Mouse (Mus musculus): Measurements from ENCODE around the gene Ibsp.

Ibsp gene

DNA sequence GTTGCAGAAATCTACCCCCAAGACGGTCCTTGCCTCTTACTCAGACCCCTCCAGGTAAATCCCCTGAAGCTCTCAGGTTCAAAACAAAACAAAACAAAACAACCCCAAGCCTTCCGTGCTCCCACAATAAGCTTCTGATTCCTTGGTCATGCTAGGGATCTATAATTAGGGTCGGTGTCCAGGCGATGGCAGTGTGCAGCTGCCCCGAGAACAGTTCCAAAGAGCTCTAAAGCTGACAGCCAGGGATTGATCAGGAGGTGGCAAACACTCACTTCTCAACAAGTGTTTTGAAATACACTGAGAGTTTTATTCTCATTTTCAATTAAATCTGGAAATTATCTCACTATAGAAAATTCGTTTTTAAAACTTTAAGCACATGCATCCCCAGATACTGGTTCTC is 43.9 kb downstream of the Ibsp start:
- no peak for DNase-seq (ENCODE audit: low spot score)

DNA sequence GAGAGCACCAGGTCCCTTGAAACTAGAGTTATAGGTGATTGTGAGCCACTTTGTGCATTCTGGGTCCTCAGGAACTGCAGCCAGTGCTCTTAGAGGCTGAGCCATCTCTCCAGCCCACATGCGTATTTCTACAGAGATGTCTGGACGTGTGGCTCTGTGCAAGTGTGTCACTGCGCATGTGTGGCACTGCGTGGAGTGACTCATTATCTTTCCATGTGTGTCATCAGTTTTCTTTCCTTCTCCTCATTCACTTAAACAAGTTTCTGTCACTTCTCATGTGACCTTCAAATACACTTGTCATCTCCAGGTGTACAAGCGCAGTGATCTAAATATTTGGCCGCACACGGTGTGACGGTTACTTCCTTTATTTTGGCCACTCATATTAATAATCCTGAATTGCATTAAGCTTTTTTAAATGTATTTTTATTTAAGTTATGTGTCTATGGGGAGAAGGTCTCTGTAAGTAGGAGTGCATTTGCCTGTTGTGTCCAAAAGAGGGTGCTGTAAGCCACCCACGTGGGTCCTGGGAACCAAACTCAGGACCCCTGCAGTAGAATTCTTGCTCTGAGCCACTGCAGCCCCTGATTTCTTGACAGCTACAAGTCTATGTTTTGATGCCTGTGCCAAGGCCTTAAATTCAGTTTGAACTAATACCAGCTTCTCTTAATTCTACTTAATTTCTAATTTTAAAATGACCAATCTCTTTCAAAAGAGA is 45.7 kb downstream of the Ibsp start:
- no peak for DNase-seq (ENCODE audit: low spot score)

DNA sequence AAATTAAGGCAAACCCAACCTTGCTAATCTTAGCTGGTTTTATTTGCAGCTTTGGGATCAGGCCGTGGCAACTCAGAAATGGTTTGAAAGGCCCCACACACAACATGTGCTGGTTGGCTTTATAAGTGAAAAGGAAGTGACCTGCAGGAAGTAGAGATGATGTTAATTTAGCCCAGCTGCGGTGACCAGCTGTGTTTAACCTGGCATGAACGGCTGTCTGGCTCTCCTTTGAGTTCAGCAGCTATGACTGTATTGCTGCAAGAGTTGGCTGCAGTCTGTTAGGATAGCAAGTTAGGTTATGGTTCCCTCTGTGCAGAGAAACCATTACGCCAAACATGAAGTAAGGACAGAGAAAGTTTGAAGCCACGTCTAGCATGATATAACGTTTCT is 46.3 kb downstream of the Ibsp start:
- DNase-seq (ENCODE audit: low spot score): no peak

DNA sequence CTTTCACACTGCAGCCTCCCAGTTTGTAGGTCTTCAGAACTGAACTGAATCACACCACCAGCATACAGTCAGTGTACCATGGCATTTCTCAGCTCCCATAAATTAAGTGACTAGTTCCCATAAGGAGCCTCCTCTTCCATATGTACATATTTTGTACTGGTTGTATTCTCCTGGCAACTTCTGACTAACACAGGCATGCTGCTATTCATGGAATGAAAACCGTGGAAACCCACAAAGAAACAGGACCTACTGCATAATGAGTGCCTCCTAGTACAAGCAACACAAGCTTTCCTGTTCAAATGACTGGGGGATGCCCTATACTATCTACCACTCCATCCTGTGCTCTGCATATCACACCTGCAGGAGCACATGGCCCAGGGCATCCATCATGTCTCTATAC is 52.1 kb downstream of the Ibsp start:
- DNase-seq (ENCODE audit: low spot score): no peak

DNA sequence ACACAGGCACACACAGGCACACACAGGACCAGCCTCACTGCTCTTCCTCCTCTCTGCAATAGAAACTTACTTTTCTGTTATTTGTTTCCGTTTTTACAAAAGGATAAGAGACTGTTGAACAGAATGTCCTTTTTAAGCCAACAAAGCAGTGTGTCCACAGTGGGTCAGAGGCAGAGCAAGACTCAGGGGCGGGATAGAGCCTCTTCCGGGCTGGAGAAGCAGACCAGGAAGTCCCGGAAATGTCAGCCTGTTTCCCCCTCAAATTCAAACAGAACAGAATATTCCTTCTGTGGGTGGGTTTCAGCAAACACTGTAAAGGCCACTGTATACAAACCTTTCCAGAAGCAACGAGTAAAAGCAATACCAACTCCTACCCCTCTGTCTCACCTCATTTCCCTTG is 52.9 kb downstream of the Ibsp start:
- DNase-seq (ENCODE audit: low spot score): no peak

DNA sequence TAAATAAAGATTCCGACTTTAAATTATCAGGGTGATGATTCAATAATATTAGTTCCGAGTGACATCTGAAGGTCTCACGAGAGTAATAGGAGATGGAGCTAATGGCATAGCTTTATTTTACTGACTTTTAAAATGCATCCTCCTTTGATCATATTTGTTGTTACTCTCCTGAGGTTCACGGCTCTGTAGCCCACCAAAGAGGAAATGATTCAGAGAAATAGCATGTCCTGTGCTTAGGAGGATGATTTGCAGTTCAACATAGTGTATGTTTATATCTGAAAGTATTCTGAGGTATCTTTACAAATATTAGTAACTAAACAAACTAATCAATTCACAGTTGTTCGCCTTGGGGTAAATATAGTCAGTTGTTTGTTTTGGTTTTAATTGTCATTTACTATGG is 58.6 kb downstream of the Ibsp start:
- DNase-seq (ENCODE audit: low spot score): no peak

DNA sequence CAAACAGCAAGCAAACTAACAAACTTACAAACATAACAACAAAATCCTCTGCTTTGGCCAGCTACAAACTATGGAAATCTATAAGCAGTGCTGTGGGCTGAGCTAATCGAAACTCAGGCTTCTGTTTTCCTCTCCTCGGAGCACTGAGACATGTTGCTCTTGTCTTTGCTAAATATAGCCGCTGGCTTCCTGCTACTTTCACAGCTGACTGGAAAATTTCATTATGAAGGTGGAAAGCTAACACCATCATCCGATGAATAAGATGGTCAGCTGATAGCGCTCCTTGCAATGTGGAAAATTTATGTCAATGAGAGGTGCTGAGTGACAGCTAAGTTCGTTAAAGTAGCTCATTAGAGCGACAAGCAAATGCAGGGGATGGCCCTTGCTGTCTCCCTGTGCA is 59.6 kb downstream of the Ibsp start:
- DNase-seq (ENCODE audit: low spot score): no peak

DNA sequence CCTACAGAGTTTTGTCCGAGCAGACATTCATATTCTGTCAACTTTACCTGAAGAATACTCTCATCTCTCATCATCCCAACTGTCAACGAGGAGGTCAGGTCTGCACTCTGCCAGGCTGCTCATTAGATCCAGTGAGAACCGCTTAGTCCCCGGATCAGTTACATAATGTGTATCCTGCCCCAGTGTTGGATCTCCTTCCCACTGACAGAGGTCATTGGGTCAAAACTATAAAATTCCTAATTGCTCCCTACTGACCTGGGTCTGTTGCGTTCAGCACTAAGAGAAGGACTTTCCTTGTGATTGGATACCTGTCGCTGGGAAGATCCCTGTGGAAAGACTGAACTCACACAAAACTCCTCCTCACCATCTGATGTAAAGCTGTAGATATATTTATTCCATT is 60.3 kb downstream of the Ibsp start:
- DNase-seq (ENCODE audit: low spot score): no peak
